Mouse (Mus musculus) ES-E14 (cell line): Measurements from ENCODE around the gene Rai14.

Experiments used
- CHD2 ChIP-seq: IDR thresholded peaks from 2 replicates; pipeline ENCODE4 v1.6.1; 2014; ENCODE audit warnings: mild to moderate bottlenecking, low read depth, low read length, inconsistent platforms
- HCFC1 ChIP-seq: IDR thresholded peaks from 2 replicates; pipeline ENCODE4 v1.6.1; 2012; ENCODE audit warnings: low read length, inconsistent platforms, borderline replicate concordance; ENCODE audit not compliant: insufficient read depth
- MAFK ChIP-seq: IDR thresholded peaks from 2 replicates; pipeline ENCODE4 v1.6.1; 2014; ENCODE audit warnings: mild to moderate bottlenecking, low read depth, low read length, inconsistent platforms; ENCODE audit not compliant: insufficient read depth
- ZC3H11A ChIP-seq: IDR thresholded peaks from 2 replicates; pipeline ENCODE4 v1.6.1; 2012; ENCODE audit warnings: low read depth, mild to moderate bottlenecking, inconsistent platforms, low read length, borderline replicate concordance
- ZNF384 ChIP-seq: IDR thresholded peaks from 2 replicates; pipeline ENCODE4 v1.6.1; 2012; ENCODE audit warnings: low read depth, low read length, inconsistent platforms

DNA sequence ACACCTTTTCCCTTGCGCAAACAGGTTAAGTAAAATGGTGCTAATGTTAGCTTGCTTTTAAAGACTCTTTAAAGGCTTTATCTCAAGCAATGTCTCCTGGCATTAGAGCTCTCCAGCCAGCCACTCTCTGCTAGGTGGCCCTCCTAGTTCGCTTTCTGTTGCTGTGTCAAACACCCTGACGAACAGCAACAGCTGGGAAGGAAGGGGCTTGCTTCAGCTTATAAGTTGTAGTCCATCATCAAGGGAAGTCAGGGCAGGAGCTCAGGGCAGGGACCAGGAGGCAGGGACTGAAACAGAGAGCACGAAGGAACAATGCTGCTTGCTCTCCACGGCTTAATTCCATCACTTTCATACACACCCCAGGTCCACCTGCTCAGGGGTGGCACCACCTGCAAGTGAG is 68.1 kb downstream of the Rai14 start:
- no peak for TF ChIP-seq CHD2
- no peak for TF ChIP-seq HCFC1
- no peak for TF ChIP-seq MAFK
- no peak for TF ChIP-seq ZC3H11A
- no peak for TF ChIP-seq ZNF384
